Mouse (Mus musculus) G1E (cell line): Measurements from ENCODE around the gene Atxn7l1. TPM values are rescaled to one million over a fixed set of nuclear protein-coding genes. Genes with fewer than 3 reads are reported as not detected.

Experiments
- ATAC-seq: 2 replicates; pipeline ENCODE4 v1.8.0; 2016; ENCODE audit warnings: mild to moderate bottlenecking; ENCODE audit not compliant: insufficient number of reproducible peaks, poor library complexity, low FRiP score, severe bottlenecking; ENCODE audit errors: extremely low read depth
- DNase-seq: peaks from one replicate; pipeline ENCODE4 v3.0.0; 2012; ENCODE audit warnings: low spot score
- H3K27me3 ChIP-seq: 2 replicates; pipeline ENCODE4 v1.6.1; 2012; ENCODE audit warnings: mild to moderate bottlenecking, low read length, inconsistent platforms; ENCODE audit not compliant: insufficient read depth
- H3K36me3 ChIP-seq: replicated peaks from 2 replicates; pipeline ENCODE3; 2012; ENCODE audit warnings: mild to moderate bottlenecking, inconsistent platforms
- H3K4me1 ChIP-seq: 2 replicates; pipeline ENCODE4 v1.6.1; 2012; ENCODE audit warnings: low read depth, low read length, inconsistent platforms, mixed read lengths; ENCODE audit not compliant: insufficient read depth
- H3K4me3 ChIP-seq: 2 replicates; pipeline ENCODE4 v1.5.1; 2012; ENCODE audit warnings: low read depth, mild to moderate bottlenecking, inconsistent platforms, low read length, moderate library complexity, mixed read lengths
- H3K9me3 ChIP-seq: replicated peaks from 2 replicates; pipeline ENCODE4 v1.6.1; 2012; ENCODE audit warnings: inconsistent platforms
- CTCF ChIP-seq: IDR thresholded peaks from 2 replicates; pipeline ENCODE4 v1.5.1; 2012; ENCODE audit warnings: low read depth, low read length, inconsistent platforms, mixed read lengths
- GATA1 ChIP-seq: IDR thresholded peaks from 2 replicates; pipeline ENCODE4 v1.6.1; 2012; ENCODE audit warnings: borderline replicate concordance, low read length, inconsistent platforms, mixed read lengths
- GATA2 ChIP-seq: IDR thresholded peaks from 2 replicates; pipeline ENCODE4 v1.6.1; 2012; ENCODE audit warnings: low read depth, low read length, inconsistent platforms, borderline replicate concordance
- POLR2AphosphoS5 ChIP-seq: IDR thresholded peaks from 2 replicates; pipeline ENCODE4 v1.6.1; 2012; ENCODE audit warnings: low read depth, low read length, inconsistent platforms; ENCODE audit not compliant: insufficient replicate concordance
- TAL1 ChIP-seq: conservative IDR thresholded peaks from 2 replicates; pipeline ENCODE4 v1.6.1; 2012; ENCODE audit warnings: low read depth, low read length, inconsistent platforms, mixed read lengths
- polyA plus RNA-seq: library from polyadenylated mRNA; stranded (reverse); fragments of >175 nt; gene quantifications from 2 replicates; pipeline ENCODE4 v1.2.3, GENCODE M21; 2012
- total RNA-seq, 2 experiments: library from RNA; stranded (forward) in 1 of 2; stranded (reverse) in 1 of 2; fragments of 200-1000 nt in 1 of 2; fragments of >200 nt in 1 of 2; fragmentation: Nextera tagmentation in 1 of 2; gene quantifications; 2 replicates each; pipeline ENCODE4 v1.2.3; 2014 to 2017

Atxn7l1 gene
- total RNA-seq (2014; fragmentation: Nextera tagmentation) = 245 and 282 TPM in 2 replicates
- 51.1 and 56.6 TPM in 2 replicates for total RNA-seq (2017)
- polyA plus RNA-seq = 51.0 and 52.2 TPM in 2 replicates

DNA sequence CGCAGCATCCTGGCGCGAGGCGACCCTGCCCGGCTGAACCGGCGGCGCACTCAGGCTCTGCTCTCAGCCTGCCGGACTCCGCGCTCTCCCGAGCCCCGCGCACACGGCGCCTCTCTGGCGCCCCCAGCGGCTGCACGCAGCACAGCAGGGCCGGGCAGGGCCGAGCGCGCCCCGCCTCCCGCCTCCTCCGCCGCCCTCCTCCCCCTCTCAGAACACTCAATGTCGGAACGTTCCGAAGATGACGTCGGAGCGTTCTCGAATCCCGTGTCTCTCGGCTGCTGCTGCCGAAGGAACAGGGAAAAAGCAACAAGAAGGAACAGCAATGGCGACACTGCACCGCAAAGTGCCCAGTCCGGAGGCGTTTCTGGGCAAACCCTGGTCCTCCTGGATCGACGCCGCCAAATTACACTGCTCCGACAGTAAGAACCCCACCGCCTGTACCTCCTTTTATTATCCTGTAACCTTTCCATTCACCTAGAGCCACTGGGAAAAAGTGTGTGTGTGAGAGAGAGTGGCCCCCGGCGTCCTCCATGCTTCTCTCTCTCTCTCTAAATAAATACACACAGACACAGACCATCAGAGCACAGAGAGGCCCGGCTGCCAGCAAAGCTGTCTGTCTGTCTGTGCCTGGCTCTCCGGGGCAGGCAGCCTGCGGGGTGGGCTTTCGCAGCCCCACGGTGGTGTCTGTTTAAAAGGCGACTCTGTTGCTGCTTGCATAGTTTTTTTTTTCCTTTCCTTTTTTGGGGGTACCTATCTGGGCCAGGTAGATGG lies at the start of gene Atxn7l1:
Gene Atxn7l1, plus strand, starts transcription at position 197 of the 771 bp plus-strand sequence.
- peaks cover 32% of the 10 kb centered on the region for H3K36me3 ChIP-seq
- TF ChIP-seq TAL1 (no peak), CTCF (peak; percentile 89), POLR2AphosphoS5 (no peak), GATA1 (no peak)
- ATAC-seq (peak; percentile 96), DNase-seq (peak; percentile 94)
- H3K9me3 ChIP-seq = no peaks in the 10 kb centered on the region
- H3K4me3 ChIP-seq = peak within 1 kb of the TSS; percentile 75
- H3K4me1 ChIP-seq = peaks cover 46% of the 10 kb centered on the region
- H3K27me3 ChIP-seq = peaks cover 41% of the 10 kb centered on the region

- H3K9me3 ChIP-seq = peaks cover 5% of the 10 kb centered on the region
- TF ChIP-seq GATA2 = no peak
- no peak for TF ChIP-seq POLR2AphosphoS5
- TF ChIP-seq TAL1 = no peak
- no peak for TF ChIP-seq GATA1
- TF ChIP-seq CTCF = no peak
- ATAC-seq (no peak), DNase-seq (no peak)
- H3K4me3 ChIP-seq = no peak overlapping the region
- H3K27me3 ChIP-seq = peaks cover 9% of the 10 kb centered on the region
- no peaks in the 10 kb centered on the region for H3K36me3 ChIP-seq
- no peaks in the 10 kb centered on the region for H3K4me1 ChIP-seq
Observed at GRCm38 (mm10) chr12:33101627-33102026, 45.9 kb upstream of the Atxn7l1 start.

- DNase-seq = no peak
- Histone ChIP-seq H3K27me3 (peaks cover 7% of the 10 kb centered on the region), H3K9me3 (peaks cover 5% of the 10 kb centered on the region), H3K4me1 (no peaks in the 10 kb centered on the region), H3K36me3 (no peaks in the 10 kb centered on the region), H3K4me3 (no peak overlapping the region)
- no peak for ATAC-seq
- TF ChIP-seq POLR2AphosphoS5 (no peak), CTCF (no peak), TAL1 (no peak), GATA2 (no peak), GATA1 (no peak)
Observed at GRCm38 (mm10) chr12:33102342-33103115, 45.0 kb upstream of the Atxn7l1 start.

GRCm38 (mm10) chr12:33105724-33106123 lies 41.8 kb upstream of the Atxn7l1 start:
- DNase-seq (no peak), ATAC-seq (no peak)
- no peak overlapping the region for H3K4me3 ChIP-seq
- TF ChIP-seq GATA2 (no peak), CTCF (no peak), TAL1 (no peak), GATA1 (no peak; the same call in 1 of the 2 replicates), POLR2AphosphoS5 (no peak)
- no peaks in the 10 kb centered on the region for H3K4me1 ChIP-seq
- H3K36me3 ChIP-seq = no peaks in the 10 kb centered on the region
- H3K27me3 ChIP-seq = peaks cover 17% of the 10 kb centered on the region
- H3K9me3 ChIP-seq = peaks cover 5% of the 10 kb centered on the region

GRCm38 (mm10) chr12:33106438-33107167 lies 40.9 kb upstream of the Atxn7l1 start:
- Histone ChIP-seq H3K9me3 (peaks cover 5% of the 10 kb centered on the region), H3K4me1 (no peaks in the 10 kb centered on the region), H3K27me3 (peaks cover 21% of the 10 kb centered on the region), H3K4me3 (no peak overlapping the region), H3K36me3 (no peaks in the 10 kb centered on the region)
- DNase-seq (no peak), ATAC-seq (no peak)
- TF ChIP-seq TAL1 (no peak), POLR2AphosphoS5 (no peak), GATA2 (no peak), CTCF (no peak), GATA1 (no peak)

GRCm38 (mm10) chr12:33109531-33109930 lies 38.0 kb upstream of the Atxn7l1 start:
- ATAC-seq (no peak; the same call in 1 of the 2 replicates), DNase-seq (no peak)
- no peak overlapping the region for H3K4me3 ChIP-seq
- no peaks in the 10 kb centered on the region for H3K4me1 ChIP-seq
- TF ChIP-seq POLR2AphosphoS5 (no peak), TAL1 (no peak), GATA2 (no peak), CTCF (no peak), GATA1 (no peak)
- no peaks in the 10 kb centered on the region for H3K36me3 ChIP-seq
- peaks cover 24% of the 10 kb centered on the region for H3K27me3 ChIP-seq
- H3K9me3 ChIP-seq = peaks cover 3% of the 10 kb centered on the region
